ENCODE assay signal across 8 mouse cellular contexts in genomic region chr3:61467158-61467557, GRCm38 (mm10).
DNase-seq lines count a peak whose midpoint lies in the region; ATAC-seq and TF ChIP-seq lines count a peak whose summit lies in the region.

No protein-coding gene starts in this region.

- 35% methylated on average over 3 of the region's 3 CpGs for WGBS in forebrain, embryonic 16.5 days
- 31% methylated on average over 3 of the region's 3 CpGs for WGBS in midbrain, embryonic 11.5 days

- peak in 1 of 2 experiments; percentile 30 for DNase-seq in layer of hippocampus, adult 2 months (ENCODE audit: low spot score in 2 of 2)
- no peak for DNase-seq in layer of hippocampus, postnatal 14 days (ENCODE audit: low spot score in 2 of 2)
- peak; percentile 26 for DNase-seq in WW6 (ENCODE audit: low read depth, low spot score)
- DNase-seq in midbrain, embryonic 11.5 days (ENCODE audit: low spot score, missing footprints), result peak; percentile 82
- DNase-seq in urinary bladder, adult 18-20 months (ENCODE audit: low spot score in 2 of 2), result no peak
- DNase-seq in cerebellum, adult 11-12 months, result no peak

- peak; percentile 81 for TF ChIP-seq CTCF in layer of hippocampus, adult 2 months (conservative IDR thresholded peaks at IDR 0.05)

- no peaks in the 10 kb centered on the region for H3K4me1 ChIP-seq in forebrain, embryonic 16.5 days (replicated peaks; ENCODE audit: control insufficient read depth, insufficient read depth, low read length)
- no peaks in the 10 kb centered on the region for H3K4me1 ChIP-seq in midbrain, embryonic 11.5 days (ENCODE audit: control insufficient read depth, insufficient read depth, low read length)

- peak; percentile 73 for ATAC-seq in CD4-positive, CD25-positive, alpha-beta regulatory T cell, adult 4 months
- peak; percentile 55 for ATAC-seq in forebrain, embryonic 16.5 days
- peak; percentile 85 for ATAC-seq in midbrain, embryonic 11.5 days (ENCODE audit: low FRiP score)

- no peak overlapping the region for H3K4me3 ChIP-seq in layer of hippocampus, adult 2 months
- no peak overlapping the region for H3K4me3 ChIP-seq in forebrain, embryonic 16.5 days (replicated peaks; ENCODE audit: low read length)
- no peak overlapping the region for H3K4me3 ChIP-seq in midbrain, embryonic 11.5 days (ENCODE audit: low read depth, low read length)

- no peaks in the 10 kb centered on the region for H3K27me3 ChIP-seq in forebrain, embryonic 16.5 days (replicated peaks; ENCODE audit: control insufficient read depth, insufficient read depth, low read length)
- no peaks in the 10 kb centered on the region for H3K27me3 ChIP-seq in midbrain, embryonic 11.5 days (ENCODE audit: control insufficient read depth, insufficient read depth, low read length)

- no peak overlapping the region for H3K9ac ChIP-seq in forebrain, embryonic 16.5 days (replicated peaks; ENCODE audit: low read depth, low read length)
- H3K9ac ChIP-seq in midbrain, embryonic 11.5 days (ENCODE audit: low read length), result no peak overlapping the region

- H3K4me2 ChIP-seq in forebrain, embryonic 16.5 days (ENCODE audit: low read length), result no peak overlapping the region
- no peak overlapping the region for H3K4me2 ChIP-seq in midbrain, embryonic 11.5 days

- no peaks in the 10 kb centered on the region for H3K36me3 ChIP-seq in forebrain, embryonic 16.5 days (ENCODE audit: control insufficient read depth, insufficient read depth)
- no peaks in the 10 kb centered on the region for H3K36me3 ChIP-seq in midbrain, embryonic 11.5 days (ENCODE audit: control insufficient read depth, insufficient read depth, low read length)

- no peak overlapping the region for H3K27ac ChIP-seq in layer of hippocampus, adult 2 months
- no peak overlapping the region for H3K27ac ChIP-seq in forebrain, embryonic 16.5 days (ENCODE audit: low read length)
- no peak overlapping the region for H3K27ac ChIP-seq in midbrain, embryonic 11.5 days (ENCODE audit: low read depth, low read length)

- H3K9me3 ChIP-seq in forebrain, embryonic 16.5 days (ENCODE audit: control insufficient read depth, low read length), result no peaks in the 10 kb centered on the region
- no peaks in the 10 kb centered on the region for H3K9me3 ChIP-seq in midbrain, embryonic 11.5 days (ENCODE audit: control insufficient read depth, low read length)

Comparison
In these comparisons a context has a peak if more than half of its experiments do, and no peak if none do; other contexts are left out.
1. DNase-seq: peak in WW6 (single experiment) and midbrain, embryonic 11.5 days (single experiment); none in layer of hippocampus, postnatal 14 days (0 of 2), urinary bladder, adult 18-20 months (0 of 2) and cerebellum, adult 11-12 months (single experiment).
2. Peak in every context shown above with its lines, with median percentiles within 50 percentile points of each other: ATAC-seq.